Mouse (Mus musculus) E14TG2a.4 (cell line): Measurements from ENCODE around the gene Gm45062.
"Not testable (repeated sequence)": the region's sequence is repeated elsewhere in the genome, so short reads cannot be mapped to it uniquely, and the experiment has no call there.

Experiments
- H3K27me3 ChIP-seq: 2 replicates; pipeline ENCODE4 v1.6.1; 2014; ENCODE audit warnings: low read length, control low read depth; ENCODE audit not compliant: insufficient read depth
- H3K36me3 ChIP-seq: 2 replicates; pipeline ENCODE4 v1.6.1; 2014; ENCODE audit warnings: low read length, control low read depth; ENCODE audit not compliant: insufficient read depth
- H3K4me1 ChIP-seq: replicated peaks from 2 replicates; pipeline ENCODE4 v1.6.1; 2014; ENCODE audit warnings: low read depth, low read length, control low read depth
- H3K4me3 ChIP-seq: replicated peaks from 2 replicates; pipeline ENCODE4 v1.5.1; 2014; ENCODE audit warnings: mild to moderate bottlenecking, low read length
- H3K9me3 ChIP-seq: 2 replicates; pipeline ENCODE4 v1.6.1; 2014; ENCODE audit warnings: low read length, control low read depth
- CTCF ChIP-seq: conservative IDR thresholded peaks from 2 replicates; pipeline ENCODE4 v1.5.1; 2014; ENCODE audit warnings: low read length
- NANOG ChIP-seq: IDR thresholded peaks from 2 replicates; pipeline ENCODE4 v1.6.1; 2014; ENCODE audit warnings: borderline replicate concordance, low read length, mixed read lengths
- POU5F1 ChIP-seq: IDR thresholded peaks from 2 replicates; pipeline ENCODE4 v1.6.1; 2014; ENCODE audit warnings: low read length, borderline replicate concordance

Gene Gm45062

GRCm38 (mm10) chr6:8294048-8294784 is 35.0 kb downstream of the Gm45062 start:
- TF ChIP-seq POU5F1 = no peak
- no peak for TF ChIP-seq NANOG
- no peak for TF ChIP-seq CTCF
- no peaks in the 10 kb centered on the region for H3K36me3 ChIP-seq

GRCm38 (mm10) chr6:8299066-8299863 is 40.0 kb downstream of the Gm45062 start:
- peaks cover 13% of the 10 kb centered on the region for H3K9me3 ChIP-seq
- H3K4me3 ChIP-seq = no peak overlapping the region
- H3K27me3 ChIP-seq = no peaks in the 10 kb centered on the region
- TF ChIP-seq POU5F1 = no peak
- no peak for TF ChIP-seq NANOG
- TF ChIP-seq CTCF = no peak
- no peaks in the 10 kb centered on the region for H3K4me1 ChIP-seq
- no peaks in the 10 kb centered on the region for H3K36me3 ChIP-seq

More at GRCm38 (mm10) chr6:8294048-8294784, 35.0 kb downstream of the Gm45062 start:
- no peak overlapping the region for H3K4me3 ChIP-seq
- H3K27me3 ChIP-seq = no peaks in the 10 kb centered on the region
- no peaks in the 10 kb centered on the region for H3K4me1 ChIP-seq
- no peaks in the 10 kb centered on the region for H3K9me3 ChIP-seq

GRCm38 (mm10) chr6:8307878-8308775 is 48.9 kb downstream of the Gm45062 start:
- H3K4me3 ChIP-seq = no peak overlapping the region

GRCm38 (mm10) chr6:8312554-8312953 is 53.3 kb downstream of the Gm45062 start:
- Histone ChIP-seq H3K36me3 (no peaks in the 10 kb centered on the region), H3K4me3 (no peak overlapping the region), H3K27me3 (no peaks in the 10 kb centered on the region), H3K4me1 (no peaks in the 10 kb centered on the region), H3K9me3 (no peaks in the 10 kb centered on the region)
- no peak for TF ChIP-seq NANOG
- no peak for TF ChIP-seq CTCF
- TF ChIP-seq POU5F1 = no peak

More at GRCm38 (mm10) chr6:8307878-8308775, 48.9 kb downstream of the Gm45062 start:
- peaks cover 4% of the 10 kb centered on the region; the same call in 1 of the 2 replicates for H3K9me3 ChIP-seq
- TF ChIP-seq CTCF (no peak), NANOG (no peak), POU5F1 (no peak)
- H3K36me3 ChIP-seq = no peaks in the 10 kb centered on the region
- no peaks in the 10 kb centered on the region for H3K27me3 ChIP-seq
- H3K4me1 ChIP-seq = no peaks in the 10 kb centered on the region

GRCm38 (mm10) chr6:8316201-8316600 is 57.0 kb downstream of the Gm45062 start:
- no peaks in the 10 kb centered on the region for H3K4me1 ChIP-seq
- no peaks in the 10 kb centered on the region for H3K27me3 ChIP-seq
- TF ChIP-seq NANOG (no peak), CTCF (no peak), POU5F1 (no peak)
- no peaks in the 10 kb centered on the region for H3K9me3 ChIP-seq
- H3K36me3 ChIP-seq = no peaks in the 10 kb centered on the region
- no peak overlapping the region for H3K4me3 ChIP-seq

GRCm38 (mm10) chr6:8319591-8319990 is 60.3 kb downstream of the Gm45062 start:
- H3K9me3 ChIP-seq = no peaks in the 10 kb centered on the region
- no peak overlapping the region for H3K4me3 ChIP-seq
- TF ChIP-seq POU5F1 (no peak), NANOG (no peak), CTCF (no peak)
- H3K36me3 ChIP-seq = no peaks in the 10 kb centered on the region
- H3K27me3 ChIP-seq = no peaks in the 10 kb centered on the region
- H3K4me1 ChIP-seq = no peaks in the 10 kb centered on the region

GRCm38 (mm10) chr6:8331496-8331895 is 72.2 kb downstream of the Gm45062 start:
- peaks cover 15% of the 10 kb centered on the region for H3K9me3 ChIP-seq
- not testable (repeated sequence) for H3K4me1 ChIP-seq, H3K27me3 ChIP-seq, H3K36me3 ChIP-seq, H3K4me3 ChIP-seq

- H3K36me3 ChIP-seq = no peaks in the 10 kb centered on the region
- no peak for TF ChIP-seq NANOG
- no peak for TF ChIP-seq CTCF
- no peak for TF ChIP-seq POU5F1
- H3K27me3 ChIP-seq = no peaks in the 10 kb centered on the region
- no peak overlapping the region for H3K4me3 ChIP-seq
- H3K4me1 ChIP-seq = no peaks in the 10 kb centered on the region
- peaks cover 15% of the 10 kb centered on the region for H3K9me3 ChIP-seq
These were observed 74.1 kb downstream of the Gm45062 start for GRCm38 (mm10) chr6:8333380-8333779.
